Mouse (Mus musculus): ENCODE results near the gene Snrpb. TPM values are rescaled to one million over a fixed set of nuclear protein-coding genes. Genes with fewer than 3 reads are reported as not detected.

Gene Snrpb
- 497 and 532 TPM in 2 replicates for polyA plus RNA-seq (2015; fragmentation: Nextera tagmentation; extraction: Ambion mirVana)

DNA sequence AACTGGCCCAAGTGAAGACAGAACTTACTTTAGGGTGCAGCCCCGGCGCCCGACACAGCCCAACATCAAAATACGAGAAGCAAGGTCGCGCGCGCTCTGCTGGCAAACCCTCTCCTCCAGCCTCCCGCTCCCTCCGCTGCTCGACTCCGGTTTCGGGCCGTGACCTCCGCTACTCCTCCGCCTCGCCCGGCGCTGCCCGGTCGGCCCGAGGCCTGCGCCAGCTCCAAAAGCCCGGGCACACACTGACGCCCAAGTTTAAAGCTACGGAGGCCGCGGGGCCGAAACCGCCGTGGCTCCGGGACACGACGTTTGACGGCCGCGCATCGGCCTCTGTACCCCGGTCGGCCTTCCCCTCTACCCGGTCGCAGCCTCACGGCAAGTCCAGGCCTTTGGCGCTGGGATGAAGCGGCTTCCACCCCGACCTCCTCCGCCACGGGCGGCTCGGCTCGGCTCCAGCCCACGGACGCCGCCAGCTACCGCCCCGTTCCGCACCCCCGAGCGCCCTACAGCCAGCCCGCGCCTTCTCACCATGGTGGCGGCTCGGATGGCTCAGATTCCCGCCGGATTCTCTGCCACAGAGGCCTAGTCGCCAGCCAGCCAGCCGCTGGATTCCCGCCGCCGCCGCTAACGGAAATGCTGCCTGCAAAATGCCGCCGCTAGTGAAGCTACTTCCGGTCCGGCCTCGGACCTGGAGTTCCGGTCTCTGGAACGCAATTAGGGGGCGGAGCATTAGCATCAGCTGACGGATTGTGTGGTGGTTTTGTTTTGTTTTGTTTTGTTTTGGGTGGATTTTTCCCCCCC is at the start of gene Snrpb:
Snrpb (minus strand) TSS at position 698 of the 801 bp plus-strand sequence.
- H3K27me3 ChIP-seq (ENCODE audit: insufficient read depth, low read length), result no peaks in the 10 kb centered on the region
- peak within 1 kb of the TSS; percentile 100 for H3K9ac ChIP-seq (ENCODE audit: low read depth, low read length)
- H3K4me1 ChIP-seq (replicated peaks; ENCODE audit: insufficient read depth, low read length), result peaks cover 11% of the 10 kb centered on the region; the same call in 1 of the 2 replicates
- H3K4me3 ChIP-seq (replicated peaks; ENCODE audit: low read depth, low read length), result peak within 1 kb of the TSS; percentile 98
- ATAC-seq (replicated peaks; ENCODE audit: low FRiP score, low read depth) (peak; percentile 89), DNase-seq (ENCODE audit: low spot score) (peak; percentile 97)
- peaks cover 19% of the 10 kb centered on the region for H3K36me3 ChIP-seq (ENCODE audit: insufficient read depth, low read length)
- WGBS, result under 1% methylated on average over 81 of the region's 81 CpGs
- peak within 1 kb of the TSS; percentile 97 for H3K27ac ChIP-seq
- peak; percentile 12; the same call in 1 of the 2 replicates for TF ChIP-seq CTCF (IDR thresholded peaks at IDR 0.05; ENCODE audit: low read depth)
- no peaks in the 10 kb centered on the region for H3K9me3 ChIP-seq (replicated peaks; ENCODE audit: low read length)
- peak within 1 kb of the TSS; percentile 63 for H3K4me2 ChIP-seq (ENCODE audit: low read length)

GRCm38 (mm10) chr2:130211581-130211980 is 32.4 kb upstream of the Snrpb start:
- WGBS, result 76% methylated on average over 2 of the region's 2 CpGs
- H3K4me1 ChIP-seq (replicated peaks; ENCODE audit: insufficient read depth, low read length), result no peaks in the 10 kb centered on the region
- TF ChIP-seq CTCF (IDR thresholded peaks at IDR 0.05; ENCODE audit: low read depth), result no peak
- H3K27me3 ChIP-seq (ENCODE audit: insufficient read depth, low read length), result no peaks in the 10 kb centered on the region
- H3K9ac ChIP-seq (ENCODE audit: low read depth, low read length), result no peak overlapping the region
- no peak overlapping the region for H3K4me3 ChIP-seq (replicated peaks; ENCODE audit: low read depth, low read length)
- DNase-seq (ENCODE audit: low spot score) (no peak), ATAC-seq (replicated peaks; ENCODE audit: low FRiP score, low read depth) (no peak)
- H3K9me3 ChIP-seq (replicated peaks; ENCODE audit: low read length), result no peaks in the 10 kb centered on the region
- no peak overlapping the region for H3K27ac ChIP-seq
- H3K4me2 ChIP-seq (ENCODE audit: low read length), result no peak overlapping the region
- no peaks in the 10 kb centered on the region for H3K36me3 ChIP-seq (ENCODE audit: insufficient read depth, low read length)

GRCm38 (mm10) chr2:130209636-130210035 is 30.4 kb upstream of the Snrpb start:
- ATAC-seq (replicated peaks; ENCODE audit: low FRiP score, low read depth) (no peak), DNase-seq (ENCODE audit: low spot score) (no peak)
- H3K27me3 ChIP-seq (ENCODE audit: insufficient read depth, low read length), result no peaks in the 10 kb centered on the region
- WGBS, result 92% methylated on average over 3 of the region's 3 CpGs
- no peak for TF ChIP-seq CTCF (IDR thresholded peaks at IDR 0.05; ENCODE audit: low read depth)
- no peak overlapping the region for H3K4me2 ChIP-seq (ENCODE audit: low read length)
- no peaks in the 10 kb centered on the region for H3K4me1 ChIP-seq (replicated peaks; ENCODE audit: insufficient read depth, low read length)
- no peak overlapping the region for H3K27ac ChIP-seq
- H3K4me3 ChIP-seq (replicated peaks; ENCODE audit: low read depth, low read length), result no peak overlapping the region
- no peaks in the 10 kb centered on the region for H3K36me3 ChIP-seq (ENCODE audit: insufficient read depth, low read length)
- no peaks in the 10 kb centered on the region for H3K9me3 ChIP-seq (replicated peaks; ENCODE audit: low read length)
- no peak overlapping the region for H3K9ac ChIP-seq (ENCODE audit: low read depth, low read length)

GRCm38 (mm10) chr2:130207996-130208395 is 28.8 kb upstream of the Snrpb start:
- ATAC-seq (replicated peaks; ENCODE audit: low FRiP score, low read depth) (no peak), DNase-seq (ENCODE audit: low spot score) (no peak)
- H3K4me2 ChIP-seq (ENCODE audit: low read length), result no peak overlapping the region
- no peaks in the 10 kb centered on the region for H3K36me3 ChIP-seq (ENCODE audit: insufficient read depth, low read length)
- no peaks in the 10 kb centered on the region for H3K9me3 ChIP-seq (replicated peaks; ENCODE audit: low read length)
- no peak overlapping the region for H3K9ac ChIP-seq (ENCODE audit: low read depth, low read length)
- no peak overlapping the region for H3K4me3 ChIP-seq (replicated peaks; ENCODE audit: low read depth, low read length)
- 89% methylated on average over 3 of the region's 3 CpGs for WGBS
- no peak overlapping the region for H3K27ac ChIP-seq
- H3K27me3 ChIP-seq (ENCODE audit: insufficient read depth, low read length), result no peaks in the 10 kb centered on the region
- no peak for TF ChIP-seq CTCF (IDR thresholded peaks at IDR 0.05; ENCODE audit: low read depth)
- no peaks in the 10 kb centered on the region for H3K4me1 ChIP-seq (replicated peaks; ENCODE audit: insufficient read depth, low read length)

DNA sequence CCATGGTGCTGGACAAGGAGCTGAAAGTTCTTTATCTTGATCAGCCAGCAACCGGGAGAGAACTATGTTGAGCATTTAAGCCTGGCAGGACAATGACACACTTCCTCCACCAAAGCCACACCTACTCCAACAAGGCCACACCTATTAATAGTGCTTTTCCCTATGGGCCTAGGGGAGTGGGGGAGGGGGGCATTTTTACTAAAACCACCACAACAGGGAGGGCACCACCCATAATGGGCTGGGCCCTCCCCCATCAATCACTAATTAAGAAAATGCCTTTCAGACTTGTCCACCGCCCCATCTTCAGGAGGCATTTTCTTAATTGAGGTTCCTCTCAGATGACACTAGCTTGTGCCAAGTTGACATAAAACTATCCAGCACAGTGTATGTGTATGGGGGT is 28.2 kb upstream of the Snrpb start:
- ATAC-seq (replicated peaks; ENCODE audit: low FRiP score, low read depth) (no peak), DNase-seq (ENCODE audit: low spot score) (no peak)
- TF ChIP-seq CTCF (IDR thresholded peaks at IDR 0.05; ENCODE audit: low read depth), result no peak
- no peak overlapping the region for H3K4me2 ChIP-seq (ENCODE audit: low read length)
- no peaks in the 10 kb centered on the region for H3K36me3 ChIP-seq (ENCODE audit: insufficient read depth, low read length)
- H3K27me3 ChIP-seq (ENCODE audit: insufficient read depth, low read length), result no peaks in the 10 kb centered on the region
- no peak overlapping the region for H3K4me3 ChIP-seq (replicated peaks; ENCODE audit: low read depth, low read length)
- no peaks in the 10 kb centered on the region for H3K9me3 ChIP-seq (replicated peaks; ENCODE audit: low read length)
- WGBS, result 61% methylated on average over 2 of the region's 2 CpGs
- H3K9ac ChIP-seq (ENCODE audit: low read depth, low read length), result no peak overlapping the region
- H3K4me1 ChIP-seq (replicated peaks; ENCODE audit: insufficient read depth, low read length), result no peaks in the 10 kb centered on the region
- no peak overlapping the region for H3K27ac ChIP-seq

DNA sequence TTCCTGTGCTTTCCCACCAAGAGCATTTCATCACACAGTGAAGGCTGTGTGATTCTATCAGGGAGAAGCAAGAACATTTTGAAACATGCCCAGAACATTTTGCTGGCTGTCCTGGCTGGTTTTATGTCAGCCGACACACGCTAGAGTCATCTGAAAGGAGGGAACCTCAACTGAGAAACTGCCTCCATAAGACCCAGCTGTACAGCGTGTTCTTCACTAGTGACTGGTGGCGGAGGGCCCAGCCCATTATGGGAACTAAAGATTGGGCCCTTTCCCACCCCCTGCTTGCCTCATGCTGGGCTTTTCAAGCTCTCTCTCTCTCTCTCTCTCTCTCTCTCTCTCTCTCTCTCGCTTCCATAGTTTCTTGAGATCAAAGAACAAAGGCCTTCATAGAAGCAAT is 21.8 kb upstream of the Snrpb start:
- Histone ChIP-seq H3K4me1 (replicated peaks; ENCODE audit: insufficient read depth, low read length) (no peaks in the 10 kb centered on the region), H3K4me2 (ENCODE audit: low read length) (no peak overlapping the region), H3K4me3 (replicated peaks; ENCODE audit: low read depth, low read length) (no peak overlapping the region), H3K27me3 (ENCODE audit: insufficient read depth, low read length) (no peaks in the 10 kb centered on the region), H3K36me3 (ENCODE audit: insufficient read depth, low read length) (no peaks in the 10 kb centered on the region), H3K27ac (no peak overlapping the region), H3K9ac (ENCODE audit: low read depth, low read length) (no peak overlapping the region), H3K9me3 (replicated peaks; ENCODE audit: low read length) (no peaks in the 10 kb centered on the region)
- WGBS, result 85% methylated on average over 5 of the region's 5 CpGs
- no peak for DNase-seq (ENCODE audit: low spot score)
- TF ChIP-seq CTCF (IDR thresholded peaks at IDR 0.05; ENCODE audit: low read depth), result no peak
- no peak for ATAC-seq (replicated peaks; ENCODE audit: low FRiP score, low read depth)

Measured in kidney, postnatal 0 days (tissue).